Mouse (Mus musculus) liver, embryonic 14.5 days (tissue): Measurements from ENCODE around the gene Gfod2.

Experiments used
- CTCF ChIP-seq: IDR thresholded peaks from 2 replicates; pipeline ENCODE4 v1.5.1; 2016; ENCODE audit warnings: antibody characterized with exemption, low read depth, control low read depth
- EP300 ChIP-seq: IDR thresholded peaks from 2 replicates; pipeline ENCODE4 v1.6.1; 2016; ENCODE audit warnings: antibody characterized with exemption, low read depth

DNA sequence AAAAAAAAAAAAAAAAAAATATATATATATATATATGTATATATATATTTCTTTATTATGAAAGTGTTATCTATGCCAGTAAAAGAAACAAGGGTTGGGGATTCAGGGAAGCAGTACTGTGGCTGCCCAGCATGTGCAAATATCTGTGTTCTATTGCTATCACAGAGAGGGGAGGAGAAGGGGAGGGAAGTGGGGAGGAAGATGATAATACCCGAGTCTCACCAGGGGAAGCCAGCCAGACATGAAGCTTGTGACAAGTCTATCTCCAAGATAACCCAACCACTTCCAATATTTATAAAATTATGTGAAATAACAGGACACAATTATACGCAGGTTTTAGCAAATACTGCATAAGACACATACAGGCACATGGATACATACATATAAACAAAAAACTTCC lies 19.4 kb upstream of the Gfod2 start:
- TF ChIP-seq EP300 (no peak), CTCF (no peak)
